Mouse (Mus musculus) cerebellum, adult 11 months (tissue): ENCODE measurements at regions not wholly inside any gene's neighbourhood (a gene's known extent, or its start where the extent isn't known, plus 50 kb on each side); places are given as distances from the start of the nearest gene placed in this dataset.
A peak's percentile ranks its signal among the peaks of the same experiment; 100 is the strongest.
"Not testable (repeated sequence)": the region's sequence is repeated elsewhere in the genome, so short reads cannot be mapped to it uniquely, and the experiment has no call there.

ENCODE experiments used
- DNase-seq: peaks from one replicate; pipeline ENCODE4 v3.0.0; 2022

- DNase-seq: no peak
These were observed 246.2 kb upstream of the Fundc1 start for GRCm38 (mm10) chrX:17818325-17818724.

DNA sequence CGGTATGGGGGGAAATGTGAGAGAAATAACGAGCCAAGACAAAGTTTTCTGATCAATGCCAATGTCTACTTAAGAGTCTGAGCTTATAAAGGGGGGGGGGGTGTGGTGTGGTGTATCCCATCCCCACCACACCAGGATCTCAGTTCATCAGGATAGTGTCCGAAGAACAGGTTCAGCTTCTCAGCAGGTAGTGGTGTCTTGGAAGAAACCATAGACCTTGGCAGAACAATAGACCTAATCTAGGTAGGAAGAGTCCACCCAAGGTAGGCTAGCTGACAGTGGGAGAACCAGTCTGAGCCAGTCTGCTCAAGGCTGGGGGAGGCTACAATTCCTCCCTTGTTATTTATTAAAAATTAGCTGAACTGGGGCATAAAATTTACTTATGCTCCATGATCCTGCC lies 245.5 kb upstream of the Fundc1 start:
- DNase-seq: no peak

DNA sequence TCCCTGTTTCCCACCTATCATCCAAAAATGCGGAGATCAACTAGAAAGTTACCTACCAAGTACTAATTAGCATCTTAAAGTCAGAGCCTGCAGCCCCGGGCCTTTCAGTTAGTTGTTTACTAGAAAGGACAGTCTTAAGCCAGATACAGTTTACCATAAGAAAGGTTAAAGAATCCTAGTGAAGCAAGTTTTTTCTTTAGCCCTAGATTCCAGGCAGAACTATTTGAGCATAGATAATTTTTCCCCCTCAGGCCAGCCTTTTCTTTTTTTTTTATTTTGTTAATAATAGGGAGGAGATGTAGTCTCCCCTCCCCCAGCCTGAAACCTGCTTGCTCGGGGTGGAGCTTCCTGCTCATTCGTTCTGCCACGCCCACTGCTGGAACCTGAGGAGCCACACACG lies 215.9 kb upstream of the Fundc1 start:
- DNase-seq: not testable (repeated sequence)

DNA sequence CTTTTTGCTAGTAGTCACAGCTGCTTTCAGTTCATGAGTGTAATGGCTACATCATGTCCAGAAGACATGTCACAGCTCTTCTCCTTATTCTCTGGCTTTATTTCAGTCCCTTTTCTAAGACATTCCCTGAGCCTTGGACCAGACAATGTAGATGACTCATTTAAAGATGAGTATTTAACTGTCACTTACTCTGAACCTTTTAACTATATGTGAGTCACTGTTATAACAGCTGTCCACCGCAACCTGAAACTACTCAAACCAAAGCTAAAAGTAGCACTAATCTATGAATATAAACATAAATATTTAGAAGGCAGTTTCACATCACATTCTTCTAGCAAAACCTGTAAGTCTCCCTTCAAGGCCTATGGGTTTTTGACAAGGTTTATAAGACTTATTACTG lies 203.8 kb upstream of the Fundc1 start:
- no peak for DNase-seq

GRCm38 (mm10) chrX:17752823-17753222 lies 180.7 kb upstream of the Fundc1 start:
- no peak for DNase-seq

- DNase-seq: no peak
These were observed 179.3 kb upstream of the Fundc1 start for GRCm38 (mm10) chrX:17751466-17751865.

GRCm38 (mm10) chrX:17730233-17730632 lies 158.1 kb upstream of the Fundc1 start:
- DNase-seq: no peak

- no peak for DNase-seq
These were observed 153.7 kb upstream of the Fundc1 start for GRCm38 (mm10) chrX:17725780-17726220.

GRCm38 (mm10) chrX:17724990-17725779 lies 153.1 kb upstream of the Fundc1 start:
- peak; percentile 3 for DNase-seq

DNA sequence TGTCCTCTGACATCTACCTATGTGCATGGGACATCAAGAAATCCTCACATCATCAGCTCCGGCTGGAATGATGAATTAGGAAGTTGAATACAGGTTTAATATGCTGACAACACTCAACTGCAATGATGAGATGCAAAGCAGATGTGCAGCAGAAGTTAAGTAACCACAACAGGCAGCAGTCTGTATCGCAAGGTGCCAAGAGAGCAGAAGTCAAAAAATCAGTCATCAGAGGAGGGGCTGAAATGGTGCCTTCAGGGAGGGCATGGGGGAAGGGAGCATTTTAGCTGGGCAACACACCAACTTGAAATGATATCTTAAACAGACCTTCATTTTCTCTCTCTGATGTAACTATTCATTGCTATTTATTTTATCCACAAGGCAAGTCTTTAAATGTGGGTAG lies 152.3 kb upstream of the Fundc1 start:
- DNase-seq: no peak

- not testable (repeated sequence) for DNase-seq
These were observed 149.9 kb upstream of the Fundc1 start for GRCm38 (mm10) chrX:17721866-17722625.

DNA sequence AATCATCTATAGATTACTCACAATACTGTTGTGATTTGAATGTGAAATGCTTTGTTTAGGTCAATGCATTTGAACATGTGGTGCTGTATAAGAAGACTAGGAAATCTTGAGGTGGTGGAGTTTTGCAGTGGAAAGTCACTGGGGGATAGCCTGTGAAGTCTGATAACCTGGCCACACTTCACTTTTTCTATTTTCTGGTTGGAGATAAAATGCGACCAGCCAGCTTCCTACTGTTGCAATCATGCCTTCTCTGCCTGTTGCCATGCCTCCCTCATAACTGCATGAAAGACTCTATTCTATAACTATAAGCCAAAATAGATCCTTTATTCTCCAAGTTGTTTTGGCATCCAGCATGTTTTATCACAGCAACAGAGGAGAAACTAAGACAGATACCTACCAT lies 142.4 kb upstream of the Fundc1 start:
- DNase-seq: no peak

DNA sequence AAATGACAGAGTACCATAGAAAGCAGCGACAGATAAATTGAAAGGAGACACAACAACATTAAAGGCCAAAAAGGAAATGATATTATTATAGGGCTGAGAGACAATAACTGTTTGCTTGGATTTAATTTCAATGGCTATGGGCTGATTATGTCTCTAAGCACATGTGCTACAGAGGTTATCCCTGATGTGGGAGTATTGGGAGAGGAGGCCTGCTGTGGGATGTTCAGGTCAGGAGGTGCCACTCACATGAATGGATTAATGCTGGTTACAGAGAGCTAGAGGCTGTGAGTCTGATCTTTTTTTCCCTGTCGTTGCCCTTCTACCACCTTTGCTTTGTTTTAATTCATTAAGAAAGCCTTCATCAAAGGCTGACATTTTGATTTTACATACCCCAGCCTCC lies 140.8 kb upstream of the Fundc1 start:
- DNase-seq: no peak

DNA sequence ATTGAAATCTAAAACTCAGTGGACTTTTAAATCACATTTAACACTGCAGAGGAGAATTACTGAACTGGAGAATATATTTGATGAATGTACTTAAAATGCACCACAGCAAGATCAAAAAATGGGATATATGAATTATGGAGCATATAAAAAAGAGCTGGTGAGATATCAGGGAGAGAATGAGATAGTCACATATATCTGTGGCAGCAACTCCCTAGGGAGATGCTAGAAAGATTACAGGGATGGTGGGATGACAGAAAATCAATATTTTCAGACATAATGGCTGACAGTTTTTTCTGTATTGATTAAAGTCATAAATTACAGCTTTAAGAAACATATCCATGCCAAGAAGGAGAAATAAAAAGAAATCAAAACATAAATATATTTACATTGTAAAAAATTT lies 140.3 kb upstream of the Fundc1 start:
- DNase-seq: no peak
